Mouse (Mus musculus) hindbrain, embryonic 14.5 days (tissue): ENCODE results near the gene Negr1. TPM values are rescaled to one million over a fixed set of nuclear protein-coding genes. Genes with fewer than 3 reads are reported as not detected.

Experiments used
- ATAC-seq: fragments of 200-750 bp; cut with Nextera tagmentation; 2 replicates; pipeline ENCODE4 v1.8.0; 2017; ENCODE audit warnings: moderate number of reproducible peaks, mild to moderate bottlenecking, moderate TSS enrichment, moderate library complexity; ENCODE audit not compliant: low FRiP score
- DNase-seq: peaks from one replicate; pipeline ENCODE4 v3.0.0-alpha.2; 2015; ENCODE audit warnings: low spot score
- H3K27ac ChIP-seq: fragments of 300-500 bp; sonication (generic); 2 replicates; pipeline ENCODE4 v1.5.1; 2014; ENCODE audit warnings: mild to moderate bottlenecking, moderate library complexity
- H3K27me3 ChIP-seq: fragments of 300-500 bp; sonication (generic); 2 replicates; pipeline ENCODE4 v1.6.1; 2014; ENCODE audit warnings: mild to moderate bottlenecking, low read length, mixed read lengths; ENCODE audit not compliant: control insufficient read depth, insufficient read depth
- H3K36me3 ChIP-seq: fragments of 300-500 bp; sonication (generic); replicated peaks from 2 replicates; pipeline ENCODE4 v1.6.1; 2014; ENCODE audit not compliant: control insufficient read depth, insufficient read depth
- H3K4me1 ChIP-seq: fragments of 300-500 bp; sonication (generic); replicated peaks from 2 replicates; pipeline ENCODE4 v1.6.1; 2014; ENCODE audit warnings: antibody characterized with exemption, low read length, mixed read lengths; ENCODE audit not compliant: control insufficient read depth, insufficient read depth
- H3K4me2 ChIP-seq: fragments of 300-500 bp; sonication (generic); replicated peaks from 2 replicates; pipeline ENCODE4 v1.6.1; 2014; ENCODE audit warnings: mild to moderate bottlenecking, moderate library complexity
- H3K4me3 ChIP-seq: fragments of 300-500 bp; sonication (generic); replicated peaks from 2 replicates; pipeline ENCODE4 v1.5.1; 2014; ENCODE audit warnings: mild to moderate bottlenecking, low read length
- H3K9ac ChIP-seq: fragments of 300-500 bp; sonication (generic); 2 replicates; pipeline ENCODE4 v1.6.1; 2014
- H3K9me3 ChIP-seq: fragments of 300-500 bp; sonication (generic); 2 replicates; pipeline ENCODE4 v1.6.1; 2016; ENCODE audit warnings: low read length; ENCODE audit not compliant: control insufficient read depth
- WGBS: fragments of 180-500 bp; shearing (Covaris S2); extraction: QIAGEN DNeasy Blood & Tissue Kit; methylation state at CpG from one replicate; pipeline ENCODE4 v1.1.7; 2014; 5-methylcytosine and 5-hydroxymethylcytosine counted together
- polyA plus RNA-seq: library from polyadenylated mRNA; unstranded; fragments of >200 nt; fragmentation: Nextera tagmentation; extraction: Ambion mirVana; gene quantifications from 2 replicates; pipeline ENCODE4 v1.2.1, GENCODE M21; 2014

Gene Negr1
- polyA plus RNA-seq, 1 experiment from 2014 or later: 46.2 TPM

GRCm38 (mm10) chr3:156931011-156931410, 369.4 kb downstream of the Negr1 start:
- no peaks in the 10 kb centered on the region for H3K36me3 ChIP-seq
- no peak for ATAC-seq
- no peak overlapping the region for H3K9ac ChIP-seq
- 0 out of 2 replicates have a peak, but pooled peaks cover 3% of the 10 kb centered on the region for H3K4me1 ChIP-seq
- no peak for DNase-seq
- H3K4me3 ChIP-seq: no peak overlapping the region
- WGBS: 80% methylated on average over 2 of the region's 2 CpGs
- no peak overlapping the region for H3K27ac ChIP-seq
- H3K27me3 ChIP-seq: no peaks in the 10 kb centered on the region
- H3K4me2 ChIP-seq: no peak overlapping the region
- H3K9me3 ChIP-seq: no peaks in the 10 kb centered on the region

DNA sequence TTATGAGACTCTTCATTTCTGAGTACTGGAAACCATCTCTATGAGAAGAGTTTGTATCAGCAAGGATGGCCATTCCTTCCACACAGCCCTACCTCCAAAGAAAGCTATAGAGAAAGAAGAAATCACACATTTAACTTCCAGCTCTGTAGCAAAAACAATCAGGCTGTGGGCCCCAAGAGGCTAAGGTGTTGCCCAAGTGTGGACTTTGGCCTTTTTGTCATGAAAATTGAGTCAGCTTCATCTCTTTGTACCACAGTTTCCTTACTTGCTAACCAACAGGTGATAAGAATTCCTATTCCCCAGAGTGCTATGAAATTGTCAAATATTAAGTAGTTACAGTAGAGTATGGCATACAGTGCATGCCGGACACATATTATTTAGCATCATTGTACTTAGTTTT, 369.9 kb downstream of the Negr1 start:
- H3K4me3 ChIP-seq: no peak overlapping the region
- H3K9ac ChIP-seq: no peak overlapping the region
- H3K9me3 ChIP-seq: no peaks in the 10 kb centered on the region
- no peaks in the 10 kb centered on the region for H3K27me3 ChIP-seq
- no peak overlapping the region for H3K4me2 ChIP-seq
- ATAC-seq (no peak), DNase-seq (no peak)
- H3K27ac ChIP-seq: no peak overlapping the region
- 0 out of 2 replicates have a peak, but pooled peaks cover 3% of the 10 kb centered on the region for H3K4me1 ChIP-seq
- WGBS: 97% methylated on average over 1 of the region's 1 CpGs
- H3K36me3 ChIP-seq: no peaks in the 10 kb centered on the region

DNA sequence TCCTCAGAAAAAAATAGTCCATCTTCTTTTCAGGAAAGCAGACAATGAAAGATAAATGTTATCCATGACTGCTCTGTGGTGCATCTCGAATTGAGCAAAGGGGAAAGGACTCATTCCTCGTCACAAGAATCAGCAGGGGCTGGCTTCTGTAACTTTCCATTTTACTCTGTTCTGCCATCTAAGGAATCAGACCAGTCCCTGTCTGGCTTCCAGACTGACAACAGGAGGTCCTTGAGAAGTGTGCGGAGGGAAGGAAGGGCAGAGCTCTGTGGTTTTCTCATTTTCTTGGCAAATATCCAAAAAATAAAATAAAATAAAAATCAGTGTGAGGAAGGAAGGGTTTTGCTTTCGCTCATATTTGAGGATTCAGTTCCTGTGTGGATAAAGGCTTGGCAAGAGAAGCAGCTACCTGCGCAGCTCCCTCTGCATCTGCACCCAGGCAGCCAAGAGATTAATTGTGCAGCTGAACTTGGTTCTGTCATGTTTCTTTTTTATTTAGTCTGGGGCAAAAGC, 373.2 kb downstream of the Negr1 start:
- WGBS: 49% methylated on average over 5 of the region's 5 CpGs
- 0 out of 2 replicates have a peak, but pooled peaks cover 3% of the 10 kb centered on the region for H3K4me1 ChIP-seq
- no peak for ATAC-seq
- no peak overlapping the region for H3K9ac ChIP-seq
- no peaks in the 10 kb centered on the region for H3K9me3 ChIP-seq
- H3K36me3 ChIP-seq: no peaks in the 10 kb centered on the region
- H3K27ac ChIP-seq: no peak overlapping the region
- no peaks in the 10 kb centered on the region for H3K27me3 ChIP-seq
- H3K4me3 ChIP-seq: no peak overlapping the region
- no peak overlapping the region for H3K4me2 ChIP-seq
- no peak for DNase-seq

DNA sequence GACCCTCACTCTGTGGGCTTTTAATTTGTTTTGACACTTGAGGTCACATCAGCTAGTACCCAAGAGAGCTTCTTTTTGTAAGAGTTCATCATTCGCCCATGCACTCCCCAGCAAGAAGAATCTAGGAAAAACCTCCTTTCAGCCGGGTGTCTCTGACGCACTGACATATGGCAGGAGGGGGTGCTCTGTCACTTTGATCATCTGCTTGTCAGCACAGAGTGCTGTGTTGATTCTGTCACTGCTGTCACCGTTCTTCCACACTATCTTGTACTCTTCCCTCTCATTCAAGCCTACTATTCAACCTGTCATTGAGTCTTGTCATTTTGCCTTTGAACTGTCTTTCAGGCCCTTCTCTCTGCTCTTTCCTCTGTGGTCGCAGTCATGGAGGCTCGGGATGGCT, 385.8 kb downstream of the Negr1 start:
- no peak for ATAC-seq
- Histone ChIP-seq H3K27me3 (no peaks in the 10 kb centered on the region), H3K4me2 (no peak overlapping the region)

DNA sequence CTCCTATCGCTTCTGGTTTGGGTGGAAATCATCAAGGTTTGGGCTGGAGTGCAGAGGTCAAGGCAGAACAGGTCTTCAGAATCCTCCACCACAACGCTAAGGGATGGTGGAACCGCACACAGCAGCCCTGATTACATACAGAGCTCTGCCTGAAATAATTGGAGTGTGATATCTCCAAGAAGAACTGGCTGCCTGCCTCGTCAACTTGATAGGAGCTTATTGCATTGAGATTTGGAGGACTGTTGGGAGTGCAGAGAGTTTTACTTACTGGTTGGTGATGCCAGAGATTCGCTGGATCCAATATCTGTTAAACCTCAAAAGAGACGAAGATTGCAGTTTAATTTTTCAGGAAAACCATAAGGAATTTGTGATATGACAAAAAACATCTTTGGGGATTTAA, 391.4 kb downstream of the Negr1 start:
- no peak overlapping the region for H3K4me3 ChIP-seq
- H3K9ac ChIP-seq: no peak overlapping the region
- H3K4me1 ChIP-seq: no peaks in the 10 kb centered on the region
- no peak overlapping the region for H3K4me2 ChIP-seq
- DNase-seq: no peak
- no peak overlapping the region for H3K27ac ChIP-seq
- H3K36me3 ChIP-seq: no peaks in the 10 kb centered on the region
- ATAC-seq: no peak
- no peaks in the 10 kb centered on the region for H3K27me3 ChIP-seq
- no peaks in the 10 kb centered on the region for H3K9me3 ChIP-seq
- WGBS: 71% methylated on average over 6 of the region's 6 CpGs

More for the DNA sequence above, 385.8 kb downstream of the Negr1 start:
- Histone ChIP-seq H3K4me1 (0 out of 2 replicates have a peak, but pooled peaks cover 3% of the 10 kb centered on the region), H3K9ac (no peak overlapping the region), H3K36me3 (no peaks in the 10 kb centered on the region), H3K4me3 (no peak overlapping the region), H3K9me3 (no peaks in the 10 kb centered on the region), H3K27ac (no peak overlapping the region)
- DNase-seq: no peak
- 38% methylated on average over 6 of the region's 6 CpGs for WGBS

DNA sequence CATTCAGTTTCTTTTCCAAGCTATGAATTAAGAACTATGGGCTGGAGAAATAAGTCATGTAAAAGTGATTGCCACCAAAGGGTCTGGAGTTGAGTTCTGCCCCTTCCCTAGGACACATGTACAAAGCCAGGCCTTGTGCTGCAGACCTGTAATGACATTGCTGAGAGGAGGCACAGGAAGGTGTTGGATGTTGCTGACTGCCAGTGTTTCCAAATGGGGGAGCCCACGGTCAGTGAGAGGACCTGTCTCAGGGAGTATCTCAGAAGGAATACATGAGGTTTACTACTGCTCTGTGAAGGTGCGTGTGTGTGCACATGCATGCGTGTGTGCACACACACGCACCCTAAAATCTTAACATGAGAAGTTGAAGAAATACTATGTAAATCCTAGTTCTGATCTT, 393.5 kb downstream of the Negr1 start:
- no peaks in the 10 kb centered on the region for H3K4me1 ChIP-seq
- no peak overlapping the region for H3K9ac ChIP-seq
- no peak overlapping the region for H3K4me3 ChIP-seq
- 89% methylated on average over 4 of the region's 4 CpGs for WGBS
- no peak for ATAC-seq
- H3K27ac ChIP-seq: no peak overlapping the region
- H3K36me3 ChIP-seq: no peaks in the 10 kb centered on the region
- no peaks in the 10 kb centered on the region for H3K27me3 ChIP-seq
- H3K9me3 ChIP-seq: no peaks in the 10 kb centered on the region
- DNase-seq: no peak
- H3K4me2 ChIP-seq: no peak overlapping the region

DNA sequence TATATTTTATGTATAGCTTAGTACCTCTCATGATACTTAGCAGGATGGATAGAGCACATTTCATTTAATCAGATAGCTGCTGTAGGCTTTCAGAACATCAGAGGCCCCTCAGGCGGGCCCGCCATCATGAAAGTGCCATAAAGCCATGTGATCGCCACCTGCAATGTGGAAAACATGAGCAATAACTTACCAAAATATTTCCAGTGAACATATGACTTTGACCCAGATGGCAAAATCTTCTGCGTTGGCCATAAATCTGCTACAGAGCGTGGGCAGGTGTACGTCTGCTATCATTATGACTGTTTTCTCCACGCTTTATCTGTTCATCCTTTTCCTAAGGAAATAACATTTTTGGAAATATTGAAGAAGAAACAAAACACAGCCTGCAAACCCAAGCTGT, 397.0 kb downstream of the Negr1 start:
- no peak overlapping the region for H3K4me3 ChIP-seq
- H3K27me3 ChIP-seq: no peaks in the 10 kb centered on the region
- no peak overlapping the region for H3K9ac ChIP-seq
- DNase-seq (no peak), ATAC-seq (no peak)
- H3K9me3 ChIP-seq: no peaks in the 10 kb centered on the region
- no peaks in the 10 kb centered on the region for H3K4me1 ChIP-seq
- 93% methylated on average over 7 of the region's 7 CpGs for WGBS
- H3K27ac ChIP-seq: no peak overlapping the region
- H3K36me3 ChIP-seq: no peaks in the 10 kb centered on the region
- no peak overlapping the region for H3K4me2 ChIP-seq

DNA sequence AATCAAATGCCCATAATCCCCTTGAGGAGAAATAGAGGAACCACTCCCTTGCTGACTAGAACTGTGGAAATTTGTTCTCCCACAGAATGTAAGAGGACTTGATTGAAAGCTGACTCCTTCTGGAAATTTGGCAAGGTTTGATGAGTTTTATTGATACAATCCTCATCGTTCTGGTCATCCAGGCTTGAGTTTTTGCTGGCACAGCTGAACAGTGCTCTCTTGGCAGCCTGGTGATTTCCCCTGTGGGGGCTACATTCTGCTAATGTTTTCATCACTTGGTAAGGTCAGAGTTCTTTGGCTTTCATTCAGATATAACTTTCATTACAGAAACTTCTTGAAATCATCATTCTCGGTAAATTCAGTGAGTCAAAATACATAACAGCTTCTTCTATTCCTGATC, 407.2 kb downstream of the Negr1 start:
- H3K4me3 ChIP-seq: no peak overlapping the region
- 81% methylated on average over 2 of the region's 2 CpGs for WGBS
- H3K27ac ChIP-seq: no peak overlapping the region
- H3K27me3 ChIP-seq: no peaks in the 10 kb centered on the region
- DNase-seq: no peak
- no peak overlapping the region for H3K4me2 ChIP-seq
- no peak overlapping the region for H3K9ac ChIP-seq
- no peaks in the 10 kb centered on the region for H3K4me1 ChIP-seq
- no peaks in the 10 kb centered on the region for H3K36me3 ChIP-seq
- H3K9me3 ChIP-seq: no peaks in the 10 kb centered on the region
- no peak for ATAC-seq

DNA sequence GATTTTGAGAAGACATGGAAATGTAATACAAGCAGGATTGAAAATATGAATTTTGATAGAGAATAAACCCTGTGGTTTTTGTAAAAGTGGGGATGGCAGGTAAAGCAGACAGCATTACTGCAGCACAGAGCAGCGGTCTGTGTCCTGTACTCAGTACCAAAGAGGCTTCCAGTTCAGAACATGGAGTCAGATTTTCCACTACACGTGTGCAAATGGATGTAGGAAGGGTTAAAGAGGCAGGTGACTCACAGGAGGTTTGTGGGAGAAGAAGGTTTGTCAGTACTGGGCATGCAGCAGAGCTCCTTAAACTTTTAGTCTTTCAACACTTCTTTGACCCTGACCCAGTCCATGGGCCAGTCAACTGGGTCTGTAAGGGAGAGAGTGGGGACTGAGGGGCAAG, 409.5 kb downstream of the Negr1 start:
- H3K27me3 ChIP-seq: no peaks in the 10 kb centered on the region
- no peak overlapping the region for H3K4me2 ChIP-seq
- ATAC-seq (no peak), DNase-seq (no peak)
- 92% methylated on average over 2 of the region's 2 CpGs for whole genome bisulfite sequencing
- no peak overlapping the region for H3K4me3 ChIP-seq
- no peaks in the 10 kb centered on the region for H3K36me3 ChIP-seq
- no peaks in the 10 kb centered on the region for H3K9me3 ChIP-seq
- H3K9ac ChIP-seq: no peak overlapping the region
- no peak overlapping the region for H3K27ac ChIP-seq
- no peaks in the 10 kb centered on the region for H3K4me1 ChIP-seq

GRCm38 (mm10) chr3:156976816-156977215, 415.2 kb downstream of the Negr1 start:
- Histone ChIP-seq H3K4me3 (no peak overlapping the region), H3K4me2 (no peak overlapping the region), H3K27ac (no peak overlapping the region), H3K4me1 (peaks cover 9% of the 10 kb centered on the region; the same call in 1 of the 2 replicates), H3K27me3 (no peaks in the 10 kb centered on the region), H3K36me3 (no peaks in the 10 kb centered on the region), H3K9me3 (no peaks in the 10 kb centered on the region), H3K9ac (no peak overlapping the region)
- ATAC-seq (no peak), DNase-seq (no peak)
- WGBS: 56% methylated on average over 2 of the region's 2 CpGs
